Mouse (Mus musculus) kidney, embryonic 16.5 days (tissue): ENCODE results near the gene Hif1an. TPM values are rescaled to one million over a fixed set of nuclear protein-coding genes. Genes with fewer than 3 reads are reported as not detected.

Experiments
- ATAC-seq: fragments of 200-750 bp; cut with Nextera tagmentation; 2 replicates; pipeline ENCODE4 v1.8.0; 2017; ENCODE audit warnings: moderate TSS enrichment; ENCODE audit not compliant: low FRiP score, low TSS enrichment
- H3K27ac ChIP-seq: fragments of 300-500 bp; sonication (generic); 2 replicates; pipeline ENCODE4 v1.5.1; 2014; ENCODE audit warnings: low read length
- H3K27me3 ChIP-seq: fragments of 300-500 bp; sonication (generic); 2 replicates; pipeline ENCODE4 v1.6.1; 2014; ENCODE audit warnings: low read length, control low read depth, mixed read lengths; ENCODE audit not compliant: insufficient read depth
- H3K36me3 ChIP-seq: fragments of 300-500 bp; sonication (generic); 2 replicates; pipeline ENCODE4 v1.6.1; 2014; ENCODE audit warnings: low read length, control low read depth, mixed read lengths; ENCODE audit not compliant: insufficient read depth
- H3K4me1 ChIP-seq: fragments of 300-500 bp; sonication (generic); 2 replicates; pipeline ENCODE4 v1.6.1; 2014; ENCODE audit warnings: low read length, control low read depth, mixed read lengths; ENCODE audit not compliant: insufficient read depth
- H3K4me2 ChIP-seq: fragments of 300-500 bp; sonication (generic); replicated peaks from 2 replicates; pipeline ENCODE4 v1.6.1; 2014; ENCODE audit warnings: low read depth, low read length
- H3K4me3 ChIP-seq: fragments of 300-500 bp; sonication (generic); 2 replicates; pipeline ENCODE4 v1.5.1; 2014; ENCODE audit warnings: mild to moderate bottlenecking, low read length
- H3K9ac ChIP-seq: fragments of 300-500 bp; sonication (generic); replicated peaks from 2 replicates; pipeline ENCODE4 v1.6.1; 2014; ENCODE audit warnings: low read length
- H3K9me3 ChIP-seq: fragments of 300-500 bp; sonication (generic); 2 replicates; pipeline ENCODE4 v1.6.1; 2016; ENCODE audit warnings: low read length, control low read depth
- WGBS: fragments of 180-500 bp; shearing (Covaris S2); extraction: QIAGEN DNeasy Blood & Tissue Kit; methylation state at CpG from one replicate; pipeline ENCODE4 v1.1.7; 2014; 5-methylcytosine and 5-hydroxymethylcytosine counted together
- polyA plus RNA-seq: library from polyadenylated mRNA; unstranded; fragments of >200 nt; fragmentation: Nextera tagmentation; extraction: Ambion mirVana; gene quantifications from 2 replicates; pipeline ENCODE4 v1.2.1, GENCODE M21; 2015

The Hif1an gene
- 32.8 and 34.2 TPM in 2 replicates for polyA plus RNA-seq

DNA sequence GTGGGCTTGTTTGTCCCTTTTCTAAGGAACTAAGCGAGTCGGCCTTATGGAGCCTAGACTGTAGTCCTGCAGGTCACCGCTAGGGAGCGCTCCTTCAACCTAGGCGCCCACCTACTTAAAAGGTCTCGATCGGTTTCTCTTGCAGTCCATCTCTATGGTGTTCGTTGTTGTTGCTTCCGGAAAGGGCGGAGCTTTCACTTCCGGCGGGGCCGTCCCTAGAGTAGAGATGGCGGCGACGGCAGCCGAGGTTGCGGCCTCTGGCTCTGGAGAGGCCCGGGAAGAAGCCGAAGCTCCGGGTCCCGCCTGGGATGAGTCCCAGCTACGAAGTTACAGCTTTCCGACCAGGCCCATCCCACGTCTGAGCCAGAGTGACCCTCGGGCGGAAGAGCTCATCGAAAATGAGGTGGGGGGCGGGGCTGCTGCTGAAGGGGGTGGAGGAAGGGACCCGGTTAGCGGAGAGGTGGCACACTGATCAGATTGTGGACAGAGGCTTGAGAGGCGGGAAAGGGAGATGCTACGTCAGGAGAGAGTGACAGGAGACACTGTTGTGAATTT, at the start of gene Hif1an:
Hif1an (plus strand) TSS at position 199 of the 555 bp plus-strand sequence.
- Histone ChIP-seq H3K9me3 (no peaks in the 10 kb centered on the region), H3K9ac (peak within 1 kb of the TSS; percentile 86), H3K36me3 (peaks cover 26% of the 10 kb centered on the region), H3K4me3 (peak within 1 kb of the TSS; percentile 82), H3K4me1 (peaks cover 12% of the 10 kb centered on the region), H3K4me2 (peak within 1 kb of the TSS; percentile 90), H3K27me3 (no peaks in the 10 kb centered on the region; the same call in 1 of the 2 replicates), H3K27ac (peak within 1 kb of the TSS; percentile 81)
- peak; percentile 98 for ATAC-seq
- under 1% methylated on average over 33 of the region's 33 CpGs for whole genome bisulfite sequencing

DNA sequence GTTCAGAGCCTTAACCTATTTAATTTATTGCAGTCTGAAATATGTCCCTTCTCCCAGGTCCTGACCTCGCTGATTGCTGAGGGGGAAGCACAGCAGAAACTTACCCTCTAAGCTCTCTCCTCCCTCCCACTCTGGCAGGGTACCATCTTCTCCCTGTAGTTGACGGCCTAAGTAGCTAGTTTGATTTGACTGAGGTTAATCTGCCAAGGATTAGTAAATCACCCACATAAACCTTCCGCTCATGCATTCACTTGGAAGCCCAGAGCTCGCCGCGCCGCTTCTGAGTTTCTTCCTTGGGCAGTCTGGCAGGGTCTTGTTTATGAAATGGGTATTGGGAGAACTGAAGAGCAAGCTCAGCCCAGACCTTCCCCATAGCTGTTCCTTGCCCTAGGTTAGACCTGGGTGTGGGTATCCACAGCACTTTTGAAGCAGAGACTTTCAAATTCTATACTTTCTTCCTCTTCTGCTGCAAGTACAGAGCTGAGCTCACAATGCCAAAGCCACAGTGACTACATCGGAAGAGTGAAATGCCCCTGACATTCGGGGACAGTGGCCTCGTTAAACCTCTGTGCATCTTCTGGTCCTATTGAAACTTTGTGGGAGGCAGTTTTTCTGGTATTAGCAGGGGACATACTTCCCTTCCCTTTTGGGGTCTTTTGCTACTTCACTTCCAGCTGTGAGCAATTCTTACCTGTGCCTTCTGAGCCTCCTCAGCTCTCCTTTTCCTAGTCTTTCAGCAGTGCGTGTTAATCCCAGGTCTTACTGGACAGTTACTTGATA, 49.4 kb upstream of the Hif1an start:
- H3K9ac ChIP-seq, result 0 out of 2 replicates have a peak overlapping the region, but pooled peaks have one; percentile 18
- H3K9me3 ChIP-seq, result no peaks in the 10 kb centered on the region
- 16% methylated on average over 11 of the region's 11 CpGs for WGBS
- peaks cover 37% of the 10 kb centered on the region for H3K27me3 ChIP-seq
- H3K27ac ChIP-seq, result peak overlapping the region; percentile 71
- H3K36me3 ChIP-seq, result no peaks in the 10 kb centered on the region
- H3K4me2 ChIP-seq, result peak overlapping the region; percentile 9; the same call in 1 of the 2 replicates
- ATAC-seq, result no peak
- no peak overlapping the region for H3K4me3 ChIP-seq
- H3K4me1 ChIP-seq, result peaks cover 71% of the 10 kb centered on the region

DNA sequence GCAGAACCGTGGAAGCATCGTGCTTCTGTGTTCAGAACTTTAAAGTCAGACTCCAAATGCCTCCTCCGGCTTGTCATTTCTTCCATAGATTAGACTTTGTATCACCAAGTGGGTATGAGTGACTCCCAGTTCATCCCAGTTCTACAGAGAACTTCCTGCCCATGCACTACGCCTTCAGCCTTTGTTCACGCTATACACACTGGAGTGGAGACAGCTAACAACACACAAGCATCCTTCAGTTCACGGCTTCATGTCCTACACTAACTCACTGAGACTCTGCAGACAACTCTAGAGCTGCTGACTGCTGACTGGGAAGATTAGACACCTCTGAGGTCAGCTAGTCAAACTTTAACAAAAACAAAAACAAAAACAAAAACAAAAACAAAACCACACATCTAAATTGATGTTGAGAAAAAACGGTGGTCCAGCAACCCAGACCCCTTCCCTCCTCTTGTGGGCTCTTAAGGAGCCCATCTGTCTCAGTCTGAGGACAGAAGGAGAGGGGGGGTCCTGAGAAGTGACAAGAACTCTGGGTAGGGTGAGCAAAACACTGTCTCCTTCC, 48.6 kb upstream of the Hif1an start:
- H3K4me1 ChIP-seq, result peaks cover 78% of the 10 kb centered on the region
- H3K27ac ChIP-seq, result peak overlapping the region; percentile 71
- H3K9me3 ChIP-seq, result no peaks in the 10 kb centered on the region
- H3K9ac ChIP-seq, result peak overlapping the region; percentile 18
- H3K27me3 ChIP-seq, result peaks cover 34% of the 10 kb centered on the region
- peak overlapping the region; percentile 7; the same call in 1 of the 2 replicates for H3K4me2 ChIP-seq
- H3K4me3 ChIP-seq, result no peak overlapping the region
- no peak for ATAC-seq
- H3K36me3 ChIP-seq, result no peaks in the 10 kb centered on the region
- 27% methylated on average over 7 of the region's 7 CpGs for WGBS

DNA sequence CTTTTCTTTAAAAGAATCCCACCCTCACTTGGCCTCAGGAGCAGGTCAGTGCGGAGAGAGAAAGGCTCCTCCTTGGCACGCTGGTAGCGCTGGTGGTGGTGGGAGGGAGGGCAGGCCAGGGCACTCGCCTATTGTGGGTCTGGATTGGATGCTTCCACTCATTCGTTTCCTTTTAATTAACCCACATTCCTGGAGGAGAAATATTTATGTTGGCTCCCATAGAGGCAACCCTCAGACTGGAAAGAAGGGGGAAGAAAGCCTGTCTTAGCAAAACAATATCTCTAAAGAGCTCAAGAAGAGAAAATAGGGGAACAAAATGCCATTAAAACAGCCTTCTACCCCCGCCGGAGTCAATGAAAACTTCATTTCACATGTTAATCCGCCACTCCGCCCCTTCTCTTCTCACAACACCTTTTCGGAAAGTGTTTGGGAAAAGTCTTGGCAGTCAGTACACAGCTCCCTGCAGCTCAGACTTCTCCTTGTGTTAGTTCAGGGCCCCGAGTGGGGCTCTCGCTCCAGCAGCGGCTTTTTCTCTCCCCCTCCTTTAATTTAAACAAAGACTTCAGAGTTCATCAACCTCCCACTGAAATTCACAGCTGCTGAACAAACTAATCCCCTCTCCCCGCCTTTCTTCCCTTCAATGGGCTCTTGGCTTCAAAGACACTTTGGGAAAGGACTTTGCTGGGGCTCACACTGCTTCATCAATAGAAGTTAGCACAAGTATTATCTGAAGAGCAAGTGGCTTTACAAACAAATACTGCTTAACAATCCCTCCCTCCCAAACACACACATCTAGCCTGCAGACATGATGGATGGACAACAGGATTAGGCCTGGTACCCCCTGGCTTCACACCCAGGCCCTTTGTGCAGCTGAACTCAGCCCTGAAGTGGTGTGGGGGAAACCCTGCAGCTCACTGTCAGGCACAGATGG, 47.9 kb upstream of the Hif1an start:
- Histone ChIP-seq H3K4me2 (peak overlapping the region; percentile 7; the same call in 1 of the 2 replicates), H3K4me3 (no peak overlapping the region), H3K27me3 (peaks cover 28% of the 10 kb centered on the region), H3K36me3 (no peaks in the 10 kb centered on the region), H3K9ac (no peak overlapping the region; the same call in none of the 2 replicates), H3K4me1 (peaks cover 82% of the 10 kb centered on the region), H3K27ac (peak overlapping the region; percentile 71), H3K9me3 (no peaks in the 10 kb centered on the region)
- WGBS, result 11% methylated on average over 14 of the region's 14 CpGs
- peak; percentile 40; the same call in 1 of the 2 replicates for ATAC-seq

DNA sequence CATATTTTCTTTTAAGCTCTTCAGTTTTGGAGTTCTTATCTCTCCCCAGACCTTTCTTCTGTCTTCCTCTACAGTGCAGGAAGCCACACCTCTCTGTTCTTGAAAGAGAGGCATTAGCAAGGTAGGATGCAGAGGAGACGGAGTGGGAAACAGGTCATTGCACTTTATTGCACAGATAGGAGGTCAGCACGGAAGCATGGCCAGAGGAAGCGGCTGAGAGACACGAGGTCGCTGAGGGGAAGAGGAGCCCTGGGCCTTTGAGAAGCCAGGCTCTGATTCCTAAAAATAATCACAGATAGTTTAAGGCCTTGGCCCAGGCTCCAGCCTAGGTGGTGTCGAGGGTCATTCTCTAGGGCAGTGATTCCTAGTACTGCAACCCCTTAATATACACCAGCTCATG, 46.9 kb upstream of the Hif1an start:
- Histone ChIP-seq H3K36me3 (no peaks in the 10 kb centered on the region), H3K27ac (peak overlapping the region; percentile 1; the same call in 1 of the 2 replicates), H3K4me3 (no peak overlapping the region), H3K9ac (no peak overlapping the region), H3K9me3 (no peaks in the 10 kb centered on the region), H3K4me1 (peaks cover 82% of the 10 kb centered on the region), H3K27me3 (peaks cover 22% of the 10 kb centered on the region), H3K4me2 (no peak overlapping the region)
- ATAC-seq, result no peak
- 24% methylated on average over 6 of the region's 6 CpGs for WGBS

DNA sequence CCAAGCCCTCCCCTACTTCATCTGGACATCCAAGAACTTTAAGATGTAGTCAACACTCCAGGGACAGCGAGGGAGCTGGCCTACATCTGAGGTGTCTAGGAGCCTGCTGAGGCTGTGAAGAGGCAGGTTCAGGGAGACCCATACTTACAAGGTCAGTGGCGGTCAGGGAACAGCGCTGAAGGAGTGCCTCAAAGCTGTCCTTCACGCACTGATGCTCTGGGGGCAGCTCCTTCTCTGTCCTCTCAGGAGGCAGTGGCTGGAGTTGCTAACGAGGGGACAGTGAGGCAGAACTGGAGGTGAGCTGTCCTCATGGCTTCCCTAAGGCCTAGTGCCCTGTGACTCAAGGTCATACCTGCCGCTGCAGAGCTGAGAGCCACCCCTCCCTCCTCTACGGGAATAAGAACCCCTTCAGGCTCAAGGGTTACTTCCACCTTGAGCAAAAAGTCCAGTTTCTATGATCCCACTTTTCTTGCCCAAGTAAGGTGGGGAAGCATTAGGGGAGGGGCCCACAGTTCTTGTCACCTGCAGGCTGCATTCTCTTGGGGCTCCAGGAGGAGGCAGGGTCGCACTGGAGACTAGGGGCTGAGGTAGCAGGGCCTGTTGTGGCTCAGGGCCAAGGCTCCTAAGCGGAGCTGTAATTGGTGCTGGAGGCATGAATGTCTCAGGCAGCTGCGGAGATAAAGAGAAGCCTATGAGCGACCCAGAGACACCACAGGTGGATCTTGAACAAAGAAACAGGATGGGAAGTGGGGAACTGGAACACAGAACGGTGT, 44.5 kb upstream of the Hif1an start:
- H3K27me3 ChIP-seq, result 0 out of 2 replicates have a peak, but pooled peaks cover 3% of the 10 kb centered on the region
- H3K9ac ChIP-seq, result no peak overlapping the region
- no peaks in the 10 kb centered on the region for H3K9me3 ChIP-seq
- 55% methylated on average over 12 of the region's 12 CpGs for WGBS
- peaks cover 58% of the 10 kb centered on the region for H3K4me1 ChIP-seq
- H3K4me2 ChIP-seq, result no peak overlapping the region
- peak; percentile 29; the same call in 1 of the 2 replicates for ATAC-seq
- no peaks in the 10 kb centered on the region for H3K36me3 ChIP-seq
- H3K27ac ChIP-seq, result 0 out of 2 replicates have a peak overlapping the region, but pooled peaks have one; percentile 31
- H3K4me3 ChIP-seq, result no peak overlapping the region

DNA sequence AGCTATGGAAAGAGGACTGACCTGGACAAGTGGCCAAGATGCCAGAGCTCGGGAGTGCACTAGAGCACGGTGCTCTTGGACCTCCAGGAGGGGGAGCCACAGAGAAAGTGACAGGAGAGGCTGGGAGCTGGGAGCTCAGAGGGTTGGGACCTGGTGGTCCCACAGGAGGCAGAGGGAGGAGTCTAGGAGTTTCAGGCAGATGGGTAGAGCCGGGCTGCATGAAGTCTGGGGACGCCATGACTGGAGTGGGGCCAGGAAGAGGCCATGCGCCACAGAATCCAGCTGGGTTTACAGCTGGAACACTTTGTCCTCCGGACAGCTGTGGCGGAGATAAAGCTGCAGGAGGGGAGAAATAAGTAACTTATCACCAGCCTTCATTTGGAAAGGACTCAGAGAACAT, 43.5 kb upstream of the Hif1an start:
- 0 out of 2 replicates have a peak, but pooled peaks cover 3% of the 10 kb centered on the region for H3K27me3 ChIP-seq
- H3K4me2 ChIP-seq, result no peak overlapping the region
- no peak overlapping the region; the same call in 1 of the 2 replicates for H3K9ac ChIP-seq
- H3K4me1 ChIP-seq, result peaks cover 49% of the 10 kb centered on the region
- H3K27ac ChIP-seq, result peak overlapping the region; percentile 13; the same call in 1 of the 2 replicates
- peak; percentile 75 for ATAC-seq
- no peaks in the 10 kb centered on the region for H3K9me3 ChIP-seq
- WGBS, result 13% methylated on average over 7 of the region's 7 CpGs
- H3K4me3 ChIP-seq, result no peak overlapping the region
- no peaks in the 10 kb centered on the region for H3K36me3 ChIP-seq

DNA sequence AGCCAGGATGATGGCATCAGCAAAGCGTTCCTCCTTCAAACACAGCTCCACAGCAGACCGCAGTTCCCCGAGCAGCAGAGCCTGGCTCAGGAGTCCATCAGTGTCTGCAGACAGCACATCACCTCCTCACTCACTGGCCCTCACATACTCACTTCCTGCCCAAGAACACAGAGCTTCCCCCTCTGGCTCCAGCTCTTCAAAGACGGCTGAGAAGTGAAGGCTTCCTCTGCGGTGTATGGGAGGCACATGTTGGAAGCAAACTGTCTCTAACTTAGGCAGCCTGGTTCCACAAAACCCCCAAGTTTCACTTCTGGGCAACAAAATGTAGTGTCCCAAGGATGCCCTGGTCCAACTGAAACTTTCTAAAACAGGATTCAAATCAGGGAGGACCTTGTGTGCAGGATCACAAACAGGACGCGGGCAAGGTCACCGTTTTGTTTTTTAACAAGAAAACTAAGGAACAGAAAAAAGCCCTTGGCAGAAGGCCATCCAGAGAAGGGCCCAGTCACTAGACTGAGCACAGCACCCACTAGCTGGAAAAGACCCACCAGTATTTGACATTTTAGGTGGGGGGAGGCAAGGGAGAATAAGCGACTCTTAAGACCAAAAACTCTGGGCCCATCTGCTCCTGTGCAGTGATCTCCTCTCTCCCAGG, 37.0 kb upstream of the Hif1an start:
- Histone ChIP-seq H3K27me3 (no peaks in the 10 kb centered on the region), H3K4me1 (no peaks in the 10 kb centered on the region), H3K4me3 (no peak overlapping the region), H3K27ac (no peak overlapping the region), H3K36me3 (no peaks in the 10 kb centered on the region), H3K9ac (no peak overlapping the region), H3K9me3 (no peaks in the 10 kb centered on the region), H3K4me2 (no peak overlapping the region)
- 71% methylated on average over 9 of the region's 9 CpGs for WGBS
- no peak for ATAC-seq
